Mouse (Mus musculus) thymus, adult 18-20 months (tissue): ENCODE measurements around the gene Cox20.
A peak's percentile ranks its signal among the peaks of the same experiment; 100 is the strongest.
"Not testable (repeated sequence)": the region's sequence is repeated elsewhere in the genome, so short reads cannot be mapped to it uniquely, and the experiment has no call there.

Source experiments
- DNase-seq, 2 experiments: peaks; one replicate each; pipeline ENCODE4 v3.0.0; 2022; ENCODE audit warnings: mixed read lengths in 2 of 2

Gene Cox20

DNA sequence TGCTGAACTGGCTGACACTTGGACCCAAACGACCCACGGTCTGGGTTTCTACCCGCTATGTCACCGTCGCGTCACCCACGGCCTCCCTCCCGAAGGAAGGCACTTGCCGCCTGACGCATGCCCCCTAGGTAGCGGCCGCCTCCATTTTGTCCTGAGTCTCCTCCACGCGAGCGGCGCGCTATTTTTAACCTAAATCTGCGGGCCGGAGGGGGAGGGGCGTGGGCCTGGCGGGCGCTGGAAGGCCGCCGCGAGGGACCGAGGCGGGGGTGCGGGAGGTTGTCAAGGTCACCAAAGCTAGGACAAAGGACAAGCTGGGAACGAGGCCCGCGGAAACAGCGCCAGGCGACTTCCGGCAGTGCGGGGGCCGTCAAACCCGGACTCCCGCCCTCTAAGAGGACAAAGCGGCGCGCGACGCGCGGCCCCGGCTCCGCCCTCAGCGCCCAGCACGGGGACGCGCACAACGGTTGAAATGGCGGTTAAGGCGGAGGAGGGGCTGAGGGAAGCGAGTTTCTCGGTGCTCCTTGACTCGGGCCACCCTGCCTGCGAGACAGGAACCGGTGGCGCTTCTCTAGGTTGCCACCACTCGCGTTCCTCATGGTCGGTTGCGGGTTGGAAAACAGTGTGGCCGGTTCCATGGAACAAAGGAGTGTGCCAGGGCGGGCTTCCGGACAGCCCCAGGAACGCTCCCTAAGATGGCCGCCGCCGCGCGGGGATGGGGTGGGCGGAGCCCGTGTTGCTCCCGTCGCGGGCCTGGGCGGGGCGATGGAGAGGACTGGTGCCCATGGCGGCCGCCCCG is at the start of gene Cox20:
Gene Cox20, plus strand, starts transcription at position 742 of the 796 bp plus-strand sequence.
- DNase-seq = peak; percentile 92 to 94

DNA sequence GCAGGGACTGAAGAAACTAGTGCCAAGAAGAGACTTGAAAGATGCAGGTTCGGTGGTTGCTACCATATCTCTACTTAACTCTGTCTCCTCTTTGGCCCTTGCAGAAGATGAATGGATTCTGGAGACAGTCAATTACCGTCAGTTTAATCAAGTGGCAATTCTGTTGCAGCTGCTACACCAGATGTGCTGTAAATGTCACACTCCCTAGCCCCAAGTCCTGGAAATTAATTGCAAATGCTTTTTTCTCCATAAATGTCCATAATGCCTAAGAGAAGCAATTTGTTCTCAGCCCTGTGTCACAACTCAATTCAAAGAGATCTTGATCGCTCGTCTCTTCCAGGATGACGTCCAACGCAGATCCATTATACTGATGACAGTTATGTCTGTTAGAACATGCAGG is 48.3 kb upstream of the Cox20 start:
- no peak for DNase-seq

DNA sequence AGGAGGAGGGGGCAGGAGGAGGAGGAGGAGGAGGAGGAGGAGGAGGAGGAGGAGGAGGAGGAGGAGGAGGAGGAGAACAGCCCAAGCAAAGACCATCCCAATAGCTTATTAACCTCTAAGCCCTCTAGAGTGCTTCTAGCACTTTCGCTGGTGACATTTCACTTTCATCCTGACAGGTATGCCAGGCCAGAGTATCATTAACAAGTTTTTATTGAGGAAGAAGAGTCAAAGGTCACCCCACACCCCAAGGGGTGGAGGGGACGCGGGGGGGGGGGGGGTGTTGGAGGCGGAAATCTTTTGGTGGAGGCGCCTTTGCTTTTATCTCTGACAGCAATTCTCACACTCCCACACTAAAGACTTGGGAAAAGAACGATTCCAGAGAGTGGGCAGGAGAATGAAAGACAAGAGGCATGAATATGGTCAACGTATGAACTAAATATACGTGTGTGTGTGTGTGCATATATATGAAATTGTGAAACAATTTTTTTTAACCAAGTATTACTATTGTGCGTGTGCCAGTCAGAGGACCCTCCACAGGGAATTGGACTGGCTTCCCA is 43.7 kb upstream of the Cox20 start:
- no peak for DNase-seq

DNA sequence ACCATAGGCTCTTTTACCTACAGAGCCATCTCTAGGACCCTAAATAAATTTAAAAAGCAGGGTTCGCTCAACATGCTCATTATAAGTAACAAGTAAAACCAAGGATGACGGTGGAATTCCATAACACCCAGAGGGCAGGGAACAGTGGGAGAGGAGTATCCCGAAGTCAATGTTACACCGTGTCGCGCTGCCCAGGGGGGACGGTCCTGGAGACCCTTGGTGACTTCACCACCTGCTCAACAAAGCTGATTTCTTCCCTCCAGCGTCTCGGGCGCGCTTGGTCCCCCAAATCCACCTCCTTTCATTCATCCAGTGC is 43.2 kb upstream of the Cox20 start:
- no peak for DNase-seq

- DNase-seq = peak; percentile 9 to 18
Observed at GRCm38 (mm10) chr1:178276054-178276911, 42.6 kb upstream of the Cox20 start.

DNA sequence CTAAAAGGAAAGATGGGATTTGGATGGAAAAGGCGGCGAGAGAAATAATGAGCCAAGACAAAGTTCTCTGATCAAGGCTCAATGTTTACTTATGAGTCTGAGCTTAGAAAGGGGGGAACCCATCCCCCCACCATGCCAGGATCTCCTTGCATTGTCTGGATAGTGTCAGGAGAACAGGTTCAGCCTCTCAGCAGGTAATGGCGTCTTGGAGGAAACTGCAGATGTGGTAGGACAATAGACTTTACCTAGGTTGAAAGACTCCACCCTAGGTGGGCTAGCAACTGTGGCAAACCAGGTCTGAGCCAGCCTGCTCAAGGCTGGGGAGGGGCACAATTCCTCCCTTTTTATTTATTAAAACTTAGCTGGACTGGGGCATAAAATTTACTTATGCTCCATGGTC is 35.6 kb upstream of the Cox20 start:
- DNase-seq = not testable (repeated sequence)

- DNase-seq = no peak
Observed at GRCm38 (mm10) chr1:178283946-178284720, 34.8 kb upstream of the Cox20 start.

GRCm38 (mm10) chr1:178287601-178288176 is 31.2 kb upstream of the Cox20 start:
- no peak for DNase-seq

GRCm38 (mm10) chr1:178291716-178292115 is 27.2 kb upstream of the Cox20 start:
- no peak for DNase-seq

DNA sequence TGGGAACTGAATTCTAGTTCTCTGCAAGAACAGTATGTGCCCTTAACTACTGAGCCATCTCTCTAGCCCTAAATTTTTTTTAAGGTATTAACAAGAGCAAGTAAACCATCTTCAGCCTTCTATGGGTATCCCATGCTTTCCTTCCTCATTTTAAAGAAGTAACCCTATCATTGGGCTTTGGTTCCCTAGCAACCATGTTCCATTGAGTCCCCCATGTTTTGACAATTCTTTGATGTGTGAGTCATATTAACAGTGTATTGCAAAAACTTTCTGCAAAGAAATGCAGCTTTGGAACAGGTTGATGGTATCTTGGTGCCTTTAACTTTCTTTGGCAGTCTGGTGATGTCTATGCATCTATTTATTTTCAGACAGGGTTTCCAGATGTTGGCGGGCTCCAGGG is 24.9 kb upstream of the Cox20 start:
- no peak for DNase-seq

GRCm38 (mm10) chr1:178301261-178301660 is 17.7 kb upstream of the Cox20 start:
- not testable (repeated sequence) for DNase-seq

DNA sequence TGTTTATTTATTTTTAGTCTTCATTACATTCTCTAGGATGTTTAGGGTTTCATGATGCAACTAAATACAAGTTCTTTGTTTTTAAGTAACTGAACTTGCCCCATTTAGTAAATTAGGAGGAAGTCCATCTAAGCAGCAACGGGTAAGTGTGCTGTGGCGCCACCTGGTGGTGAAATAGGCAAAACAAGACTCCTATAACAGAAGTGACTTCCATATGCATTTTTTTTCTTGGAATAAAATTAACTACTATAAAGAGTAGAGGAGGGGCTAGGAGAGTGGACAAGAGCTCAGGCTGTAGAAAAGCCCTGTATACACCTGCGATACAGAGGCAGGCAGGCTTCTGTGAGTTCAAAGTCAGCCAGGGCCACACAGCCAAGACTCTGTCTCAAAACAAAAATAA is 15.5 kb upstream of the Cox20 start:
- DNase-seq = peak; percentile 16 to 31

GRCm38 (mm10) chr1:178309487-178309886 is 9.4 kb upstream of the Cox20 start:
- DNase-seq = no peak

DNA sequence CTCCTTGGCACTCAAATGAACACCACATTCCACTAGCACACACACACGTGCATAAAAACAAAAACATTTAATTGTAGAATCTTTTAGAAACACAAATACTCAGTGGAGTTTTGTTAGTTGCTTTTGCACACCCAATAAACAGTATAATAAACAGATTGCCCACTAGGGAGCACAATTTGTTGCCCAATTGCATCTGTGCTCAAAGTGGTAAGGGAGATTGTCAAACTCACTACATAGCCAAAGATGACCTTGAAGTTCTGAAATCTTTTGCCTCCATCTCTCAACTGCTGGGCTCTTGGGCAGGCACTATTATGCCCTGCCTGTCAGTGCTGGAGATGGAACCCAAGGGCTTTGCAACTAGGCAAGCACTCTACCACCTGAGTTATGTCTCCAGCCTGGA is 8.8 kb upstream of the Cox20 start:
- no peak for DNase-seq

DNA sequence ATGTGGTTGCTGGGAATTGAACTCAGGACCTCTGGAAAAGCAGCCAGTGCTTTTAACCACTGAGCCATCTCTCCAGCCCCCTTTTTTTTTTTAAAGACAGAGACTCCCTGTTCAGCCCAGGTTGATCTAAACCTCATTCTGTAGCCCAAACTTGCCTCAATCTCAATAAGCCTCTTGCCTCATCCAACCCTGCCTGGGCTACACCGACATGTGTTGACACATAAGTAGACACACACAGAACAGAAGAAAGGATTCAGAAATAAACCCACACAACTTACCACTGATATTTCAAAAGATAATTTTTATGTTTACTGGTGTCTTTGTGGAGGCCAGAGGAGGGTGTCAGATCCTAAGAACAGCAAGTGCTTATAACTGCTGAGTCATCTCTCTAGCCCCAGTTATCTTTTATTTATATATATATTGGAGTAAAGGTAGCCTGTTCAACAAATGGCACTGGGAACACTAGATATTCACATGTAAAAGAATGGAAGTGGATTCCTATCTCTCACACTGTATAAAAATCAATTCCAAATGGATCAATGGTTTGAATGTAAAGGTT is 5.8 kb upstream of the Cox20 start:
- no peak for DNase-seq

- no peak for DNase-seq
Observed at GRCm38 (mm10) chr1:178314236-178314635, 4.7 kb upstream of the Cox20 start.

DNA sequence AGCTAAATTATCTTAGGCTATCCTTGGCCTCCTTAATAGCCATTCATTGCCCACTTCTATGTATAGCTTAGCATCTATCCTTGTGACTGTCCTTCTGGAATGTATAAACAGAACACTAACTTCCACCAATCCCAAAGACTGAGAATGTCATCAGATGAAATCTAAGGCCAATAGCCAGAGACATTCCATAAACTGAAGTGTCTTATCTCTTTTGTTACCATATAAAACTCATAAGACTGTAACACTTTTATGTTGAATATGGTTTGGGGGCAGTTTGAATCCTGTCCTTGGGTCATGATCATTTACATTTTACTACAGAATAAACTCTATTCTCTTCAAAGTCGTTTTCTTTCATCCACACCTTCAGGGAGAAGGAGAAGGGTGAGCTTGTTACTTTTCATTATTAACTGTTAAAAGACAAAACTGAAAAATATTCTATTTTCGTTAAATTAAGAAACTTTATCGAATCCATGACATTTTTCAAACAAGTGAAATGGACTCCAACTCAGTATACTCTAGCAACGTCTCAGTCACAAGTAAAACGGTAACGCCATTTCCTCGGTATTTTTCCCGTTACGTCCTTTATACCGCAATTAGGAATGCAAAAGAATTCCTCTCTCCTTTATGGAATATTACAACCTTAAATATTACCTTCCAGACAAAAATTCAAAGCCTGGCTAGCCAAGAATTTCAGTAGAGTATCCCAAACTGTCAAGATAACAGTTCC is 1.5 kb upstream of the Cox20 start:
- DNase-seq = no peak

- DNase-seq = peak in 1 of 2 experiments; percentile 86
Observed at GRCm38 (mm10) chr1:178318002-178318388, 935 bp upstream of the Cox20 start.

GRCm38 (mm10) chr1:178319295-178320037 is 536 bp downstream of the Cox20 start:
- DNase-seq = peak in 1 of 2 experiments; percentile 51

GRCm38 (mm10) chr1:178320038-178320722 is 1.2 kb downstream of the Cox20 start:
- DNase-seq = no peak
